Mouse (Mus musculus): ENCODE measurements around the gene Sez6. TPM values are rescaled to one million over a fixed set of nuclear protein-coding genes. Genes with fewer than 3 reads are reported as not detected.

Sez6 gene
- polyA plus RNA-seq, 1 experiment, result not detected

GRCm38 (mm10) chr11:77965101-77966036 is 34.8 kb downstream of the Sez6 start:
- Histone ChIP-seq H3K4me1 (ENCODE audit: control insufficient read depth, insufficient read depth, insufficient read length) (no peaks in the 10 kb centered on the region), H3K27ac (ENCODE audit: insufficient read depth, low read length) (no peak overlapping the region), H3K36me3 (ENCODE audit: control insufficient read depth, insufficient read depth, low read length) (no peaks in the 10 kb centered on the region), H3K27me3 (ENCODE audit: control insufficient read depth, insufficient read depth, low read length) (no peaks in the 10 kb centered on the region), H3K4me3 (ENCODE audit: extremely low read depth, insufficient read depth, insufficient read length) (no peak overlapping the region)
- DNase-seq (ENCODE audit: low read depth in 1 of 2, low spot score in 2 of 2), result no peak
- TF ChIP-seq POLR2A (IDR thresholded peaks at IDR 0.05; ENCODE audit: low read depth, low read length) (no peak), CTCF (IDR thresholded peaks at IDR 0.05; ENCODE audit: extremely low read depth, insufficient read depth, insufficient read length, insufficient replicate concordance) (no peak)
- 73% methylated on average over 17 of the region's 17 CpGs for WGBS

GRCm38 (mm10) chr11:77966037-77966391 is 35.4 kb downstream of the Sez6 start:
- no peak for TF ChIP-seq CTCF (IDR thresholded peaks at IDR 0.05; ENCODE audit: extremely low read depth, insufficient read depth, insufficient read length, insufficient replicate concordance)
- TF ChIP-seq POLR2A (IDR thresholded peaks at IDR 0.05; ENCODE audit: low read depth, low read length), result no peak

GRCm38 (mm10) chr11:77967114-77967513 is 36.5 kb downstream of the Sez6 start:
- DNase-seq (ENCODE audit: low read depth in 1 of 2, low spot score in 2 of 2), result peak; percentile 22 to 53
- H3K27me3 ChIP-seq (ENCODE audit: control insufficient read depth, insufficient read depth, low read length), result no peaks in the 10 kb centered on the region
- no peak overlapping the region for H3K4me3 ChIP-seq (ENCODE audit: extremely low read depth, insufficient read depth, insufficient read length)
- TF ChIP-seq CTCF (IDR thresholded peaks at IDR 0.05; ENCODE audit: extremely low read depth, insufficient read depth, insufficient read length, insufficient replicate concordance) (peak; percentile 49; the same call in 1 of the 2 replicates), POLR2A (IDR thresholded peaks at IDR 0.05; ENCODE audit: low read depth, low read length) (no peak)
- no peaks in the 10 kb centered on the region for H3K4me1 ChIP-seq (ENCODE audit: control insufficient read depth, insufficient read depth, insufficient read length)
- 2% methylated on average over 4 of the region's 4 CpGs for WGBS
- no peak overlapping the region for H3K27ac ChIP-seq (ENCODE audit: insufficient read depth, low read length)
- H3K36me3 ChIP-seq (ENCODE audit: control insufficient read depth, insufficient read depth, low read length), result no peaks in the 10 kb centered on the region

More at GRCm38 (mm10) chr11:77966037-77966391, 35.4 kb downstream of the Sez6 start:
- WGBS, result 75% methylated on average over 5 of the region's 5 CpGs
- Histone ChIP-seq H3K27me3 (ENCODE audit: control insufficient read depth, insufficient read depth, low read length) (no peaks in the 10 kb centered on the region), H3K4me3 (ENCODE audit: extremely low read depth, insufficient read depth, insufficient read length) (no peak overlapping the region), H3K4me1 (ENCODE audit: control insufficient read depth, insufficient read depth, insufficient read length) (no peaks in the 10 kb centered on the region), H3K27ac (ENCODE audit: insufficient read depth, low read length) (no peak overlapping the region), H3K36me3 (ENCODE audit: control insufficient read depth, insufficient read depth, low read length) (no peaks in the 10 kb centered on the region)
- no peak for DNase-seq (ENCODE audit: low read depth in 1 of 2, low spot score in 2 of 2)

GRCm38 (mm10) chr11:77968786-77969185 is 38.2 kb downstream of the Sez6 start:
- Histone ChIP-seq H3K27me3 (ENCODE audit: control insufficient read depth, insufficient read depth, low read length) (no peaks in the 10 kb centered on the region), H3K36me3 (ENCODE audit: control insufficient read depth, insufficient read depth, low read length) (no peaks in the 10 kb centered on the region), H3K4me3 (ENCODE audit: extremely low read depth, insufficient read depth, insufficient read length) (no peak overlapping the region), H3K27ac (ENCODE audit: insufficient read depth, low read length) (no peak overlapping the region), H3K4me1 (ENCODE audit: control insufficient read depth, insufficient read depth, insufficient read length) (no peaks in the 10 kb centered on the region)
- WGBS, result 70% methylated on average over 4 of the region's 4 CpGs
- TF ChIP-seq CTCF (IDR thresholded peaks at IDR 0.05; ENCODE audit: extremely low read depth, insufficient read depth, insufficient read length, insufficient replicate concordance), result no peak
- no peak for TF ChIP-seq POLR2A (IDR thresholded peaks at IDR 0.05; ENCODE audit: low read depth, low read length)
- DNase-seq (ENCODE audit: low read depth in 1 of 2, low spot score in 2 of 2), result no peak

GRCm38 (mm10) chr11:77970718-77971117 is 40.1 kb downstream of the Sez6 start:
- 91% methylated on average over 6 of the region's 6 CpGs for WGBS
- TF ChIP-seq POLR2A (IDR thresholded peaks at IDR 0.05; ENCODE audit: low read depth, low read length) (no peak), CTCF (IDR thresholded peaks at IDR 0.05; ENCODE audit: extremely low read depth, insufficient read depth, insufficient read length, insufficient replicate concordance) (no peak)
- H3K27me3 ChIP-seq (ENCODE audit: control insufficient read depth, insufficient read depth, low read length), result no peaks in the 10 kb centered on the region
- H3K4me3 ChIP-seq (ENCODE audit: extremely low read depth, insufficient read depth, insufficient read length), result no peak overlapping the region
- H3K36me3 ChIP-seq (ENCODE audit: control insufficient read depth, insufficient read depth, low read length), result no peaks in the 10 kb centered on the region
- no peak overlapping the region for H3K27ac ChIP-seq (ENCODE audit: insufficient read depth, low read length)
- H3K4me1 ChIP-seq (ENCODE audit: control insufficient read depth, insufficient read depth, insufficient read length), result no peaks in the 10 kb centered on the region
- DNase-seq (ENCODE audit: low read depth in 1 of 2, low spot score in 2 of 2), result no peak

GRCm38 (mm10) chr11:77973520-77973919 is 42.9 kb downstream of the Sez6 start:
- H3K4me3 ChIP-seq (ENCODE audit: extremely low read depth, insufficient read depth, insufficient read length), result no peak overlapping the region
- H3K36me3 ChIP-seq (ENCODE audit: control insufficient read depth, insufficient read depth, low read length), result no peaks in the 10 kb centered on the region
- DNase-seq (ENCODE audit: low read depth in 1 of 2, low spot score in 2 of 2), result no peak
- WGBS, result 83% methylated on average over 7 of the region's 7 CpGs
- no peaks in the 10 kb centered on the region for H3K4me1 ChIP-seq (ENCODE audit: control insufficient read depth, insufficient read depth, insufficient read length)
- TF ChIP-seq CTCF (IDR thresholded peaks at IDR 0.05; ENCODE audit: extremely low read depth, insufficient read depth, insufficient read length, insufficient replicate concordance) (no peak), POLR2A (IDR thresholded peaks at IDR 0.05; ENCODE audit: low read depth, low read length) (no peak)
- no peak overlapping the region for H3K27ac ChIP-seq (ENCODE audit: insufficient read depth, low read length)
- H3K27me3 ChIP-seq (ENCODE audit: control insufficient read depth, insufficient read depth, low read length), result no peaks in the 10 kb centered on the region

GRCm38 (mm10) chr11:77974325-77974724 is 43.7 kb downstream of the Sez6 start:
- Histone ChIP-seq H3K4me3 (ENCODE audit: extremely low read depth, insufficient read depth, insufficient read length) (no peak overlapping the region), H3K27me3 (ENCODE audit: control insufficient read depth, insufficient read depth, low read length) (no peaks in the 10 kb centered on the region), H3K4me1 (ENCODE audit: control insufficient read depth, insufficient read depth, insufficient read length) (no peaks in the 10 kb centered on the region), H3K27ac (ENCODE audit: insufficient read depth, low read length) (no peak overlapping the region), H3K36me3 (ENCODE audit: control insufficient read depth, insufficient read depth, low read length) (no peaks in the 10 kb centered on the region)
- TF ChIP-seq CTCF (IDR thresholded peaks at IDR 0.05; ENCODE audit: extremely low read depth, insufficient read depth, insufficient read length, insufficient replicate concordance) (no peak), POLR2A (IDR thresholded peaks at IDR 0.05; ENCODE audit: low read depth, low read length) (no peak)
- DNase-seq (ENCODE audit: low read depth in 1 of 2, low spot score in 2 of 2), result no peak
- WGBS, result 41% methylated on average over 15 of the region's 15 CpGs
